Mouse (Mus musculus) heart, postnatal 4 days (tissue): ENCODE results near the gene Plscr4. TPM values are rescaled to one million over a fixed set of nuclear protein-coding genes. Genes with fewer than 3 reads are reported as not detected.

ENCODE experiments used
- DNase-seq: peaks from one replicate; pipeline ENCODE4 v3.0.0; 2021
- total RNA-seq, 2 experiments: library from RNA; stranded (reverse); gene quantifications; 2 replicates each; pipeline ENCODE4 v1.2.3; 2021

Plscr4 gene
- total RNA-seq, 2 experiments from 2014 or later: 10.1 TPM

GRCm38 (mm10) chr9:92517036-92517435 is 59.9 kb downstream of the Plscr4 start:
- no peak for DNase-seq

- DNase-seq: no peak
These were observed 63.6 kb downstream of the Plscr4 start for GRCm38 (mm10) chr9:92520751-92521150.

- no peak for DNase-seq
These were observed 67.3 kb downstream of the Plscr4 start for GRCm38 (mm10) chr9:92524506-92524905.

- DNase-seq: no peak
These were observed 72.9 kb downstream of the Plscr4 start for GRCm38 (mm10) chr9:92530055-92530454.

GRCm38 (mm10) chr9:92537735-92538134 is 80.6 kb downstream of the Plscr4 start:
- DNase-seq: no peak

- DNase-seq: no peak
These were observed 81.0 kb downstream of the Plscr4 start for GRCm38 (mm10) chr9:92538216-92538615.

Other genes starting within 250 kb of the Plscr4 start
- gene Plscr1, start 207.6 kb upstream of the Plscr4 start, total RNA-seq: 10 to 100 TPM; 15.2 TPM
- gene Plscr2, start 181.8 kb upstream of the Plscr4 start, total RNA-seq: 10 to 100 TPM; 16.5 to 18.3 TPM
- gene 1700057G04Rik, start 148.0 kb upstream of the Plscr4 start, total RNA-seq: not detected
- gene Plod2, start 84.8 kb downstream of the Plscr4 start, total RNA-seq: 10 to 100 TPM; 24.3 to 31.3 TPM